Mouse (Mus musculus) intestine, embryonic 16.5 days (tissue): ENCODE measurements around the gene Farp1. TPM values are rescaled to one million over a fixed set of nuclear protein-coding genes. Genes with fewer than 3 reads are reported as not detected.

Experiments used
- ATAC-seq: fragments of 200-750 bp; cut with Nextera tagmentation; 2 replicates; pipeline ENCODE4 v1.8.0; 2017; ENCODE audit warnings: moderate TSS enrichment, moderate library complexity
- H3K27ac ChIP-seq: fragments of 300-500 bp; sonication (generic); 2 replicates; pipeline ENCODE4 v1.5.1; 2014; ENCODE audit warnings: mild to moderate bottlenecking, low read length
- H3K27me3 ChIP-seq: fragments of 300-500 bp; sonication (generic); replicated peaks from 2 replicates; pipeline ENCODE4 v1.6.1; 2014; ENCODE audit warnings: low read length, control low read depth, mixed read lengths; ENCODE audit not compliant: control insufficient read depth, insufficient read depth
- H3K36me3 ChIP-seq: fragments of 300-500 bp; sonication (generic); 2 replicates; pipeline ENCODE4 v1.6.1; 2014; ENCODE audit warnings: low read length, control low read depth; ENCODE audit not compliant: control insufficient read depth, insufficient read depth
- H3K4me1 ChIP-seq: fragments of 300-500 bp; sonication (generic); 2 replicates; pipeline ENCODE4 v1.6.1; 2014; ENCODE audit warnings: low read length, control low read depth, mixed read lengths; ENCODE audit not compliant: control insufficient read depth, insufficient read depth
- H3K4me2 ChIP-seq: fragments of 300-500 bp; sonication (generic); 2 replicates; pipeline ENCODE4 v1.6.1; 2014; ENCODE audit warnings: low read depth, low read length, control low read depth
- H3K4me3 ChIP-seq: fragments of 300-500 bp; sonication (generic); 2 replicates; pipeline ENCODE4 v1.5.1; 2014; ENCODE audit warnings: mild to moderate bottlenecking, low read length
- H3K9ac ChIP-seq: fragments of 300-500 bp; sonication (generic); 2 replicates; pipeline ENCODE4 v1.6.1; 2014; ENCODE audit warnings: low read depth, low read length
- H3K9me3 ChIP-seq: fragments of 300-500 bp; sonication (generic); 2 replicates; pipeline ENCODE4 v1.6.1; 2016; ENCODE audit warnings: low read length, control low read depth; ENCODE audit not compliant: control insufficient read depth
- WGBS: fragments of 180-500 bp; shearing (Covaris S2); extraction: QIAGEN DNeasy Blood & Tissue Kit; methylation state at CpG from one replicate; pipeline ENCODE4 v1.1.7; 2014; 5-methylcytosine and 5-hydroxymethylcytosine counted together
- polyA plus RNA-seq: library from polyadenylated mRNA; unstranded; fragments of >200 nt; fragmentation: Nextera tagmentation; extraction: Ambion mirVana; gene quantifications from 2 replicates; pipeline ENCODE4 v1.2.1, GENCODE M21; 2015

Farp1 gene
- polyA plus RNA-seq, 1 experiment from 2014 or later = 8.7 TPM

DNA sequence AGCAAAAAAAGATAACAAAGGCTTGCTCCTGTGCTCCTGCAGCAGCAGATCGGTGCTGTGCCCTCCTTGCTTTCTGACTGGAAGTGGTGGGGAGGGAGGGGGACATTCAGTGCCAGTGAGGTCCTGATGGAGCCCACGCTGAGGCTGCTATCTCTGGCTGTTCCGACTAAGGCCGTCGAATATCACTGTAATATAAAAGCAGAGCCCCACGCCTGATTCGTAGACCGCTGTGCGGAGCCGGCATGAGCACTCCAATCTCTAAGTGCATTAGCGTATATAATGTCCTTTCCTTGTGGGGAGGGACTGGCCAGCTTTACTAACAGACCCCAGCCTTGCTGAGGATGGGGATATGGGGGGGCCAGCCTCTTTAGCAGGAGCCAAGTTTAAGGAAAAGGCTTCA lies 224.3 kb downstream of the Farp1 start:
- Histone ChIP-seq H3K27ac (no peak overlapping the region), H3K4me1 (peaks cover 7% of the 10 kb centered on the region), H3K4me3 (no peak overlapping the region), H3K36me3 (0 out of 2 replicates have a peak, but pooled peaks cover 4% of the 10 kb centered on the region), H3K9me3 (no peaks in the 10 kb centered on the region), H3K4me2 (no peak overlapping the region), H3K9ac (no peak overlapping the region), H3K27me3 (no peaks in the 10 kb centered on the region)
- 83% methylated on average over 11 of the region's 11 CpGs for WGBS
- ATAC-seq = no peak

DNA sequence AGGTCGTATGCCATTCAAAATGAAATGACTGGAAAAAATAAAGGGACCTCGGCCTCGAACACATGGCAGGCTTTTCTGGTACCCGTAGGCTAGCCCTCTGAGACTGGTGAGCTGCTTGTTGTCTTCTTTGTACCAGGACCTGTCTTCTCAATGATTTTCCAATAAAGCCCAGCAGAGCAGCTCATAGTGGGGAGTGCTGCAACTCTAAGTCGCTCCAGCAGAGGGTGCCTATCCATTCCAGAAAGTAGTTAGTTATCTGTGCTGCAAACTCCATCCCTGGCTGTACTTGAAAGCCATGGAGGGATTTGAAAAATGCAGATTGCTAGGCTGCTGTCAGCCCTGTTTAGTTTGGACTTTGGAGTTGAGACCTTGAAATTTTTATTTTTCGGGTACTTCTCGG lies 224.8 kb downstream of the Farp1 start:
- Histone ChIP-seq H3K9me3 (no peaks in the 10 kb centered on the region), H3K4me2 (no peak overlapping the region), H3K4me1 (peaks cover 10% of the 10 kb centered on the region), H3K9ac (no peak overlapping the region), H3K36me3 (0 out of 2 replicates have a peak, but pooled peaks cover 4% of the 10 kb centered on the region), H3K27me3 (no peaks in the 10 kb centered on the region), H3K27ac (no peak overlapping the region), H3K4me3 (no peak overlapping the region)
- 60% methylated on average over 7 of the region's 7 CpGs for WGBS
- ATAC-seq = 0 out of 2 replicates have a peak, but pooled peaks have one; percentile 33

DNA sequence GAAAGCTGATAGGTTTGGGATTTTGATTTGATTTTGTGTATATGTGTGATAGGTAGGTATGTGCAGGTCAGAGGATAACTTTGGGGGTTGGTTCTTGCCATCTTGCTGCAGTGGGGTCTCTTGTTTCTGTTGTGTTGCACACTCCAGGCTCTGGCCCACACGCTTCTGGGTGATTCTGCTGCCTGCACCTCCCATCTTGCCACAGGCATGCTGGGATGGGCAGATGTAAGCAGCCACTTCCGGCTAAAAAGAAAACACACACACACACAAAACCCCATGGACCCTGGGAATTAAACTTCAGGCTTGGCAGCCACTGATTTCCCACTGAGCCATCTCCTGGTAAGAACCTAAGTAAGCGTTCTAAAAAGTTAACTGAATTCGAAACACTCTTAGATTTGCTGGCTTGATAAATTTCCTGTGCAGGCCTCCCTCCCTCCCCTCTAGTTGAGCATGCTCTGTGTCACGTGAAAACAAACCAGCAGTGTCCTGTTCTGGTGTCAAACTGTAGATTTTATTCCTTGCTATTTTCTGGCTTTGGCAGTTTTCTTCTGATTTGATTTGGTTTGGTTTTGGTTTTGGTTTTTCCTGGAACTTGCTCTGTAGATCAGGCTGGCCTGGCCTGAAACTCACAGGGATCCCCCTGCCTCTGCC lies 226.4 kb downstream of the Farp1 start:
- no peak overlapping the region for H3K4me2 ChIP-seq
- no peak overlapping the region for H3K9ac ChIP-seq
- 0 out of 2 replicates have a peak, but pooled peaks cover 4% of the 10 kb centered on the region for H3K36me3 ChIP-seq
- no peaks in the 10 kb centered on the region for H3K9me3 ChIP-seq
- H3K27me3 ChIP-seq = no peaks in the 10 kb centered on the region
- peaks cover 10% of the 10 kb centered on the region for H3K4me1 ChIP-seq
- H3K4me3 ChIP-seq = no peak overlapping the region
- H3K27ac ChIP-seq = no peak overlapping the region
- WGBS = 67% methylated on average over 5 of the region's 5 CpGs
- ATAC-seq = no peak

DNA sequence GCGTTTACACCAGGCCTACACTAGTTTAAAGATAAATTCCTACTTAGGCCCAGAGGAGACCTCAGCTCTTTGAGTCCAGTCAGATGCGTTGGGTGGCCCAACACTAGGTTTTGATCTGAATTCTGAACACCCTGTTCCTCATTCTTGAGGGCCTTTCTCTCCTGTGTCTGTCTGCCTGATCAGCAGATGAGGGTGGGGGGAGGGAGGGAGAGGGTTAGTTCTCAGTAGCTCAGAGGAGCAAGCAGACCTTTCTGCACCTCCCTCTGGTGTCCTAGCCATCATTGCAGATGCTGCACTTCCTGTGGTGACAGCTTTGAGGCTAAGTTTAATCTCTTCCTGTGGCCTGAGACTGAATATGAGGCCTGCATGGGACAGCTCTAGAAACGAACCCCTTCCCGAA lies 227.6 kb downstream of the Farp1 start:
- H3K4me1 ChIP-seq = peaks cover 10% of the 10 kb centered on the region
- WGBS = 58% methylated on average over 4 of the region's 4 CpGs
- H3K36me3 ChIP-seq = peaks cover 4% of the 10 kb centered on the region; the same call in 1 of the 2 replicates
- no peak for ATAC-seq
- H3K4me3 ChIP-seq = no peak overlapping the region
- H3K9me3 ChIP-seq = no peaks in the 10 kb centered on the region
- no peak overlapping the region for H3K27ac ChIP-seq
- H3K9ac ChIP-seq = no peak overlapping the region
- no peak overlapping the region for H3K4me2 ChIP-seq
- no peaks in the 10 kb centered on the region for H3K27me3 ChIP-seq

DNA sequence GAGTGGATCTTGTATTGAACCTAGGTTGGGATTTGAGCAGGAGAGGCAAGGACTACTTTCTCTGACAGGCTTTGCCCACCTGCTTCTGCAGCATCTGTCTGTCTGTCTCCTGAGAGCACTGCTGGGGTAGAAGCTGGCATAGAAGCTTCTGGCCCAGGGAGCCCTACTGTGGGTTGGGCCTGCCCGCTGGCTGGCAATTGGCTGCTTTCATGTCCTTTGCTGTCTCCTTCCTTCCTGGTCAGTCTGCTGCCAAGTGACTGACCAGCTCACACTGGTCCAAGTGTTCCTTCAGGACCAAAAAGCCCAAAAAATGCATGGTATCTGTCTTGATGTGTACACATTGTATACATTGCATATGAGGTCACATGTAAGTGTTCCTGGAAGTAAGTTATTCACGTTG lies 228.9 kb downstream of the Farp1 start:
- H3K4me2 ChIP-seq = no peak overlapping the region
- no peak overlapping the region for H3K4me3 ChIP-seq
- WGBS = 64% methylated on average over 2 of the region's 2 CpGs
- H3K27me3 ChIP-seq = no peaks in the 10 kb centered on the region
- H3K27ac ChIP-seq = no peak overlapping the region
- peaks cover 10% of the 10 kb centered on the region for H3K4me1 ChIP-seq
- ATAC-seq = no peak
- H3K9me3 ChIP-seq = no peaks in the 10 kb centered on the region
- peaks cover 5% of the 10 kb centered on the region; the same call in 1 of the 2 replicates for H3K36me3 ChIP-seq
- no peak overlapping the region for H3K9ac ChIP-seq

DNA sequence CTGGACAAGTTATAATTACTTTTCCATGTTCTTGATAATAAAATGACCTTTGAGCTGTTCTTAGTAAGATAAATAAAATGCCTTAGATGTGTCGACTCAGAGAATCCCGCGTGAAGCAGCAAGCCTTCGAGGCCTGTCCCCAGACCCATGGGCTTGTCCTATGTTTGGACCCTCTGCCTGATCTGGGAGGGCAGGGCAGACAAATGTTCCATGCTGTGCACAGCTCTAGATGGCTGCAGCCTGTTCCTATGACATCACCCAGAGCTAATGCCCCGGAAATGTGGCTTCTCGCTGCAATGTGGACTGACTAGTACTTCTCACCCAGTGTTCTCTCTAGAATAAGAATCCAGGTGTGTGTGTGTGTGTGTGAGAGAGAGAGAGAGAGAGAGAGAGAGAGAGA lies 229.5 kb downstream of the Farp1 start:
- ATAC-seq = 0 out of 2 replicates have a peak, but pooled peaks have one; percentile 29
- H3K27ac ChIP-seq = no peak overlapping the region
- H3K9me3 ChIP-seq = no peaks in the 10 kb centered on the region
- peaks cover 10% of the 10 kb centered on the region for H3K4me1 ChIP-seq
- H3K4me3 ChIP-seq = no peak overlapping the region
- H3K4me2 ChIP-seq = no peak overlapping the region
- H3K9ac ChIP-seq = no peak overlapping the region
- H3K27me3 ChIP-seq = no peaks in the 10 kb centered on the region
- peaks cover 5% of the 10 kb centered on the region; the same call in 1 of the 2 replicates for H3K36me3 ChIP-seq
- WGBS = 53% methylated on average over 6 of the region's 6 CpGs

DNA sequence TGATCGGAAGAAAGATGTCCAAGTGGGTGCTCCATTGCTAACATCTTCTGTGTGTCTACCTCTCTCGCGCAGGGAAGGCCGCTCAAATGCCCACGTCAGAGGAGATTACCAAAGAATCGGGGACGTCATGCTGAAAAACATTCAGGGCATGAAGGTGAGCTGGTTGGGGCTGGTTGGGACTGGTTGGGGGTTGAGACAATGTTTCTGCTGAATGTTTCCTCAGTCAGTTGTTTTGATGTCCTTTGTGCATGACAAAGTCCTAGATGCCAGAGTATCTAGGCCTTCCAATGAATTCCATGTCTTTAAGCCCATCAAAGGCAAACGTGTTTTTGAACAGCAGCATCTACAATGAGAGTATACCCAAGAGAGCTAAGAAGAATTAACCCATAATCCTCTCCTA lies 232.8 kb downstream of the Farp1 start:
- no peak overlapping the region for H3K27ac ChIP-seq
- peaks cover 10% of the 10 kb centered on the region for H3K4me1 ChIP-seq
- no peaks in the 10 kb centered on the region for H3K9me3 ChIP-seq
- H3K4me2 ChIP-seq = no peak overlapping the region
- H3K27me3 ChIP-seq = no peaks in the 10 kb centered on the region
- 91% methylated on average over 8 of the region's 8 CpGs for WGBS
- H3K9ac ChIP-seq = no peak overlapping the region
- ATAC-seq = no peak
- peaks cover 2% of the 10 kb centered on the region; the same call in 1 of the 2 replicates for H3K36me3 ChIP-seq
- H3K4me3 ChIP-seq = no peak overlapping the region

DNA sequence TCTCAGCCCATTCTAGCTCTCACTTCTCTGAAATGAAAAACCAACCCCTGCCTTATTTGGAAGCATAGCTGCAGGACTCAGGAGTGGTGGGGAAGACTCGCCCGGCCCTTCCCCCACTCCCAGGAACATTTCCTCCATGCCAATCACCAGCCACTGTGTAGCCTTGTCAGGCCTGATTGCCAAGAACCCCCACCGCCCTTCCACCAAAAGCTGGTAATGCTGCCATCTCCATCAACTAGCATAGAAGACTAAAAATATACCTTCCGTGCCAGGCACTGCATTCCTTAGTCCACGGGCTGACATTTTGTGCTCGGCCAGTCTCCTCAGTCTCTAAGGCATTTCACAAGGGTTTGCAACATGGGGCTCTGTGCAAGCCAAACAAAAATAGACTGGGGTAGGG lies 235.5 kb downstream of the Farp1 start:
- no peak overlapping the region for H3K27ac ChIP-seq
- no peaks in the 10 kb centered on the region for H3K9me3 ChIP-seq
- ATAC-seq = no peak
- H3K4me3 ChIP-seq = no peak overlapping the region
- no peak overlapping the region for H3K4me2 ChIP-seq
- H3K36me3 ChIP-seq = peaks cover 8% of the 10 kb centered on the region
- WGBS = 73% methylated on average over 6 of the region's 6 CpGs
- H3K27me3 ChIP-seq = no peaks in the 10 kb centered on the region
- no peaks in the 10 kb centered on the region for H3K4me1 ChIP-seq
- H3K9ac ChIP-seq = no peak overlapping the region

DNA sequence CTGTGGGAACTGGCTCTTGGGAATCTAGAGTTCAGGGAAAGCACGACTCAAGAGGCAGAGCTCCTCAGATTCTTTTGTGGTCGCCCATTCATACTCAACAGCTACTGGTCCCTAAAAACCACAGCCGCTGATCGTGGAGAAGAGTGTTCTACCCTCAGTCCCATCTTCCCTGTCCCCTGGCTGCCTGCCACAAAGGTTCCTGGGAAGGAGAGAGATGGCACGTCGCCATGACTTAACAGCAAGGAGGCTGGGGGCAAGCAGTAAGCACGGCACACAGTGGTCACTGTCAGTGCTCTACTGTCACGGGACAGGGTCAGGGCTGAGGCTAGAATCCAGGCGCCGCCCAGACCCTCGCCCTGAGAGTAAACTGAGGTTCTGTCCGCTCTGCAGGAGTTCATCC lies 240.0 kb downstream of the Farp1 start:
- Histone ChIP-seq H3K4me3 (no peak overlapping the region), H3K4me1 (no peaks in the 10 kb centered on the region), H3K27me3 (no peaks in the 10 kb centered on the region), H3K9ac (no peak overlapping the region), H3K27ac (no peak overlapping the region), H3K4me2 (no peak overlapping the region), H3K36me3 (peaks cover 8% of the 10 kb centered on the region), H3K9me3 (no peaks in the 10 kb centered on the region)
- 75% methylated on average over 12 of the region's 12 CpGs for WGBS
- no peak for ATAC-seq

DNA sequence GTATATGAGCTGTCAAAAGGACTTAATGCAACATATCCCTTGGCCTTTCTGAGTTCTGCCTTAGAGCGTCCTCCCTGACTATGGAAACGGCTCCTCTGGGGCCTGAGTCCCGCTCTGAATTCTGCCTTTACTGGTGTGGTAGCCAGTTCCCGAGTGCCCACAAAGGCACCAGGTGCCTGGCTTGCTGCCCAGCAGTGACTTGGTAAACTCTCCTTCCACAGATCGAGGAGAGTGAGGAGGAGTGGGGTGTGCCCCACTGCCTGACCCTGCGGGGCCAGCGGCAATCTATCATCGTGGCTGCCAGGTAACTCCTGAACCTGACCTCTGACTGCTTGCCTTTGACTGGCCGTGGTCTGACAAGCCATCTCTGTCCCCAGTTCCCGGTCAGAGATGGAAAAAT lies 241.0 kb downstream of the Farp1 start:
- H3K36me3 ChIP-seq = peaks cover 10% of the 10 kb centered on the region
- no peak overlapping the region for H3K27ac ChIP-seq
- no peaks in the 10 kb centered on the region for H3K27me3 ChIP-seq

More for the DNA sequence above, 241.0 kb downstream of the Farp1 start:
- Histone ChIP-seq H3K4me2 (no peak overlapping the region), H3K9me3 (no peaks in the 10 kb centered on the region), H3K4me1 (no peaks in the 10 kb centered on the region), H3K9ac (no peak overlapping the region), H3K4me3 (no peak overlapping the region)
- no peak for ATAC-seq
- WGBS = 77% methylated on average over 10 of the region's 10 CpGs
